Mouse (Mus musculus) C2C12 (cell line): ENCODE data around the gene Kdm5b.

Experiments used
- CEBPB ChIP-seq: IDR thresholded peaks from one replicate; pipeline ENCODE4 v1.6.1; 2011; ENCODE audit warnings: low read depth, mild to moderate bottlenecking, control low read depth, moderate library complexity
- CTCF ChIP-seq: IDR thresholded peaks from one replicate; pipeline ENCODE4 v1.5.1; 2011; ENCODE audit not compliant: control insufficient read depth, insufficient read depth, insufficient read length
- FOSL1 ChIP-seq: IDR thresholded peaks from one replicate; pipeline ENCODE4 v1.8.0; 2011; ENCODE audit warnings: mild to moderate bottlenecking, low read length; ENCODE audit not compliant: poor library complexity, insufficient read depth, severe bottlenecking
- MAX ChIP-seq: IDR thresholded peaks from one replicate; pipeline ENCODE4 v1.6.1; 2011; ENCODE audit warnings: mild to moderate bottlenecking, control low read depth
- MYOD1 ChIP-seq: IDR thresholded peaks from one replicate; pipeline ENCODE4 v1.6.1; 2011; ENCODE audit warnings: low read depth; ENCODE audit not compliant: control insufficient read depth, insufficient read length
- MYOG ChIP-seq: IDR thresholded peaks from one replicate; pipeline ENCODE4 v1.6.1; 2011; ENCODE audit not compliant: control insufficient read depth, insufficient read length; ENCODE audit errors: extremely low read depth

DNA sequence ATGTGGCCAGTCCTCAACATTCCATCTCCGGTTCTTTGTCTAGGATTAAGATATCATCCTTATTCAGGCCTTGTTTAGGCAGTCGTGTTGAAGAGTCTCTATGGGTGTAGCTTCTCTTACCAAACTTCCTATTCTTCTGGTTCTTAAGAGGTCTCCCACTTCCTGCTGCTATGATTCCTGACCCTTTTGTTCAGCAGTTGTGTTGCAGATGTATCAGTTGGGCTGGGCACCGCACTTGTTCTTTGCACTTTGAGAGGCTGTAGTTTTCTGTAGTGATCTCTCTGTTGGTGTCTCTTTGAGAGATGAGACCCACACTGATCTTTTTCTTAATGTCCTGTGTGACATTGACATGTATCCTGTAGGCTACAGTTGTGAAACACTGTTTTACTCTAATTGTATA, 10.7 kb downstream of the Kdm5b start:
- TF ChIP-seq CTCF (no peak), CEBPB (no peak), MYOD1 (no peak), FOSL1 (no peak), MAX (no peak), MYOG (no peak)
